Mouse (Mus musculus): ENCODE results near the gene Mcpt4. TPM values are rescaled to one million over a fixed set of nuclear protein-coding genes. Genes with fewer than 3 reads are reported as not detected.

Mcpt4 gene
- total RNA-seq, 4 experiments from 2014 or later = 0.74 to 3.0 (median 1.8) TPM

Small RNA genes lying within 50 kb of the gene (microRNA-seq; reads per million reads assigned to microRNA genes)
- gene Mir6949 = 0 reads per million in 2 experiments

Other genes starting within 250 kb of the Mcpt4 start
- 10 to 100 TPM; 23.3 to 45.1 (median 31.1) TPM for gene Nfatc4, start 239.2 kb downstream of the Mcpt4 start, total RNA-seq (2022)
- gene Nynrin, start 208.3 kb downstream of the Mcpt4 start, total RNA-seq (2022) = 10 to 100 TPM; 14.3 to 23.2 (median 17.2) TPM
- gene Cbln3, start 177.9 kb downstream of the Mcpt4 start, total RNA-seq (2022) = under 1 TPM in 3 of 4 experiments, not detected in 1; 0.05 to 0.22 (median 0.06) TPM
- 10 to 100 TPM; 19.1 to 27.2 (median 25.1) TPM for gene Khnyn, start 177.4 kb downstream of the Mcpt4 start, total RNA-seq (2022)
- gene Sdr39u1, start 162.0 kb downstream of the Mcpt4 start, total RNA-seq (2022) = 10 to 100 TPM; 65.6 to 78.4 (median 73.2) TPM
- 1 to 10 TPM in 3 of 4 experiments, under 1 TPM in 1; 0.99 to 3.0 (median 1.8) TPM for gene Cma1, start 117.6 kb downstream of the Mcpt4 start, total RNA-seq (2022)
- gene Cma2, start 111.3 kb downstream of the Mcpt4 start, total RNA-seq (2022) = under 1 TPM in 1 of 4 experiments, not detected in 3; 0.48 TPM
- not detected for gene Mcpt1, start 44.3 kb downstream of the Mcpt4 start, total RNA-seq (2022)
- gene Mcpt9, start 31.8 kb downstream of the Mcpt4 start, total RNA-seq (2022) = not detected
- not detected for gene Mcpt2, start 20.3 kb downstream of the Mcpt4 start, total RNA-seq (2022)
- not detected for gene Mcpt8, start 23.0 kb upstream of the Mcpt4 start, total RNA-seq (2022)
- gene Ctsg, start 40.3 kb upstream of the Mcpt4 start, total RNA-seq (2022) = not detected
- gene Gzme, start 58.3 kb upstream of the Mcpt4 start, total RNA-seq (2022) = not detected
- not detected for gene Gzmd, start 70.3 kb upstream of the Mcpt4 start, total RNA-seq (2022)
- gene Gzmg, start 97.3 kb upstream of the Mcpt4 start, total RNA-seq (2022) = not detected
- gene Gzmn, start 112.3 kb upstream of the Mcpt4 start, total RNA-seq (2022) = not detected
- gene Gzmf, start 149.1 kb upstream of the Mcpt4 start, total RNA-seq (2022) = not detected
- not detected for gene Gzmc, start 172.3 kb upstream of the Mcpt4 start, total RNA-seq (2022)
- gene Gzmb, start 199.9 kb upstream of the Mcpt4 start, total RNA-seq (2022) = under 1 TPM; 0.19 to 0.40 (median 0.37) TPM